Mouse (Mus musculus) embryonic fibroblast, embryonic 13.5 days (primary cell): Measurements from ENCODE around the gene Ccdc63.

Source experiments
- CTCF ChIP-seq: IDR thresholded peaks from 2 replicates; pipeline ENCODE4 v1.5.1; 2011; ENCODE audit warnings: mild to moderate bottlenecking, control low read depth, low read length, moderate library complexity, borderline replicate concordance; ENCODE audit not compliant: insufficient read depth
- POLR2A ChIP-seq: IDR thresholded peaks from 2 replicates; pipeline ENCODE4 v1.6.1; 2011; ENCODE audit warnings: low read depth, mild to moderate bottlenecking, control low read depth, low read length, moderate library complexity

- TF ChIP-seq CTCF = no peak
- no peak for TF ChIP-seq POLR2A
Measured at GRCm38 (mm10) chr5:122062479-122062878, 78.1 kb downstream of the Ccdc63 start.
